Mouse (Mus musculus): ENCODE data around the gene Bcl2l12.

The Bcl2l12 gene

DNA sequence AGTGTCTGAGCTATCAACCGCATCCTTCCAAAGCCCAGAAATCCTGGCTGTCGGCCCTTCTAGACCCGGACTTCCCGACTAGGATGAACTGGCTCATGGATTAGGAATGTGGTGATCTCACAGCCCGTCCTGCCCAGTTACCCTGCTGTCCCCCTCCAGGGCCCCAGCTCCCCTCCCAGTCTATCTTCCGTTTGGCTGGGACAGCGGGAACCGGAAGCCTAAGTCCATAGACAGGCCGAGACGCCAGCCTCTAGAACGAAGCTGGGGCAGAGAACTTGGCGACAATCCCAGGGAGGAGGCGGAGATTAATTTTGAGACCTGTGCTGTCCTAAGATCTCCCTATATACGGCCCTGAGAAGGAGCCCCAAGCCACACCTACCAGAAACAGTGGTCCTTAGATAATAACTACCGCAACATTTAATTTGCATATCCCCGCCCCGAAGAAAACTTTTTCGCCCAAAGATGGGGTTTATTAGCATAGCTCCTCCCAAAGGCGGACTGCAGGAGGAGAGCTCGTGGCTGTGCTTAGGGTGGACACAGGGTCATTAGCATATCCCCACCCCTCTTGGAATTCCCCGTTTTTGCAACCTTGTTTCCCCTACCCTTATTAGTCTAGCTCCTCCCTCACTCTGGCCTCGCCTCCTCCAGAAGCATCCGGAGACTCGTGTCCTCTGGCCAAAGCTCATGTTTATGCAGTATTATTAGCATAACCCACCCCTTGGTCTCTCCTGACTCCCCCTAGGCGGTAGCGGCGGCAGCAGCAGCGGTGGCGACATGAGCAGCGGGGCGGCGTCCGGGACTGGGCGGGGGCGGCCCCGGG is 18.9 kb upstream of the Bcl2l12 start, which contains the start of gene Rras:
TSS of gene Rras (plus strand) at position 720 of the 820 bp plus-strand sequence.
- DNase-seq (ENCODE audit: low read depth) = peak; percentile 97

DNA sequence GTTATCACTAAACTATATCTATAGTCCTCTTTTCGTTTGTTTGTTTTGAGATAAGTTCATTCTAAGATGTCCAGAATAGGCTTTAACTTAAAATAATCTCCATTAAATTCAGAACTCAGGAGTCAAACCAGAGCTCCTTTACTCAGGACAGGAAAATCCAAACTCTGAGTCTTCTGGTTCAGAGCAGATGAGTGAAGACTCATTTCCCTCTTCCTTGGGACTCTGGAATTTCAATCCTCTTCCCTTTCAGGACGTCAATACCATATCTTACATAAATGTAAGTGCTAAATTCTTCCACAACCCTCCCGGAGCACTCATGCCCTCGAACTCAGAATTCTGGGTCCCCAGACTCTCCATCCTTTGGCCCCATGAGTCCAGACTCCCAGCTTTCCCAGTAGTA is 18.2 kb upstream of the Bcl2l12 start:
- DNase-seq (ENCODE audit: low read depth) = peak; percentile 55

DNA sequence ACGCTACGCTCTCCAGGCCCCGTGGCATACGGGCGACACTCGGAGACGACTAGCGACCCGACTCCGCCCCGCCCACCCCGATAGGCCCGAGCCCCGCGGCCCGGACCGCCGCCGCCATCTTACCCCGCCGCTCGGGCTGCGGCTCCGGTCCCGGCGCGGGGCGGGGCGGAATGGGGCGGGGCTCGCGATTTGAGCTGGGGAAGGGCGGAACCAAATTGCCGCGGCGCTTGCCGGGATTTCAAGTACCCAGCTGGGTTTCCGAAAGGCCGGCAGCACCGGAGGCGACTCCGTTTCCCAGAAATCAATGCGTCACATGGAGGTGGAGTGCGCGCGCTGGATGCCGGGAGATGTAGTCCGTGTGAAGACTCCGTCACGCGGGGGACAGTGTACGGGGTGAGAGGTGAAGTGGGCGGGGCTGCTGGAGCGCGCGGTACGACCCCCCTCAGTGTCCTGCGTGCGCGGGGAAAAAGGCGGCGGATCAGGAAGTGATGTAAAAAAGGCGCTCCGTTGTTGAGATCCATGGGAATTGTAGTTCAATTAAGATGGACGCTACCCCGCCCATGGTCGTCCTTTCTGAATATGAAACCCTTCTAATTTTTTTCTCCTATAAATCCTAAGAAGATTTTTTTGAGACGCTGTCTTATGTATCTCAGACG is 17.6 kb upstream of the Bcl2l12 start, which contains the start of gene Scaf1:
TSS of gene Scaf1 (minus strand) at position 407 of the 656 bp plus-strand sequence.
- peak; percentile 99 for DNase-seq (ENCODE audit: low read depth)

DNA sequence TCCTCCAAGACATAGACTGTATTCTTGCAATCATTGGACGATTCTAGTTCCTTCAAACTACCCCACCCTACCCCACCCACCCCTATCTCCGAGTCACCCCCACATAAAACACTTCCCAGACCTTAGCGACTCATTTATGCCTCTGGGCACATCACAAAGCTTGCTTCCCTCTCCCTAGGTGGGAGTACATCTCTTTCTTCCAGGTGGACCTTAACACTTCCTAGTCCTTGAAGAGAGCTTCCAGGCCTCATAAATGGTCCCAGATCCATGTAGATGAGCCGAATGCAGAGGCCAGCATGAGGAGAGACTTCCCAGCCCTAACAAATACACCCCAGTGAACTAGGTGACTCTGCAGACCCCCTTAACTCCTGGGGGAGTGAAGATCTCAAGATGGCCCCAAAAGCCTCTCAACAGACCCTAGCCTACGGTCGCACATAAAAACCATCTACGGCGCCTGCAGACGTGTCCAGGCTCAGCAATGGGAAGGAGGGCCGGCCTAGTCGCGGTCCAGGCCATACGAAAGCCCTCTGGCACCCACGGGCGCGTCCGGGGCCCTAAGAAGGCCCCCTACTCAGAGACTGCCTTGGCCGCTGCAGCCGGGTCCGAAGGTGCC is 16.9 kb upstream of the Bcl2l12 start:
- DNase-seq (ENCODE audit: low read depth) = no peak

DNA sequence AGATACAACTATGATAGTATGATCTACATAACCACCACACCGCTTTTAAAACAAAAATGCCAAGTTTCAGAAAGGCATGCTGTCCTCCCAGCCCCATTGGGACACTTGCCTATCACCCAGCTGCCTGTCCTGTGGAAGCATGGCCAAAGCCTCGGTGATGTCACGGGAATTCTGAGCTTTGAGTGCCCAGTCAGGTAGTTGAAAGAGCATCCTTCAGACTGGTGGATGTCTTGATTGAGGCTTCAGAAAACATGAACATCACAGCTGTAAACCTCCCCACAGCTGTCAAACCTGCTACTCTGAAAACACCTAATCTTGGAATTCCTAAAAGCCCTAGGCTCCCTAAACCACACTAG is 15.6 kb upstream of the Bcl2l12 start:
- DNase-seq (ENCODE audit: low read depth) = no peak

DNA sequence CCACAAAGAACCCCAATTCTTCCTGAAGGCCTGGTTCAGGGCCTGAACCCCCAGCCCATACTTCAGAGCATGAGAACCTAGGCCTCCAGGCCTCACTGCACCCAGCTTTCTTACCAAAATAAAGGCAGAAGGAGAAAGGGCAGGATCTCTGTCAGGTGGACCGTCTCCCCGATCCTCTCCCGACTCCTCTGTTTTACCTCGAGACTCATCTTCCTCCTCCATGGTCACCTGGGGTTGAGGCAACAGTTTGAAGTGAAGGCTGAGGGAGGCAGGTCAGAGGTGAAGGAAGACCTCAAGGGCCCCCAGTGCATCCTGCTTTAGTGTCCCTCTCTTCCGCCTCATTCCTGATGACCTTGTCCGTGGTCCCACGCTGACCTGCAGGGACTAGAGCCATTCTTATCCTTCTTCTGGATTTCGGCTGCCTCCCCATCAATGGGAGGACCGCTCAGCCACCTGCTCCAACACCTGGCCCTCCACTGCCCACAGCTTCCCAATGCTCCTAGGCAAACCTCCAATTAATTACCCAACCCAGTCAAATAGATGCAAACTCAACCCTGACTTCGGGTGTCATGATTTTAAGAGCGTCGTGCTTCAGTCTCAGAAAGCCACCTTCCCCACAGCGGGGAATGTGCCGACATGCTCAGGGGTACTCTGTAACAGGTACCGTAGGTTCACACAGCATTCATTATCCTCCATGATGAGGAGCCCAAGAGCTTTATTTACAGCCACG is 15.0 kb upstream of the Bcl2l12 start:
- no peak for DNase-seq (ENCODE audit: low read depth)

DNA sequence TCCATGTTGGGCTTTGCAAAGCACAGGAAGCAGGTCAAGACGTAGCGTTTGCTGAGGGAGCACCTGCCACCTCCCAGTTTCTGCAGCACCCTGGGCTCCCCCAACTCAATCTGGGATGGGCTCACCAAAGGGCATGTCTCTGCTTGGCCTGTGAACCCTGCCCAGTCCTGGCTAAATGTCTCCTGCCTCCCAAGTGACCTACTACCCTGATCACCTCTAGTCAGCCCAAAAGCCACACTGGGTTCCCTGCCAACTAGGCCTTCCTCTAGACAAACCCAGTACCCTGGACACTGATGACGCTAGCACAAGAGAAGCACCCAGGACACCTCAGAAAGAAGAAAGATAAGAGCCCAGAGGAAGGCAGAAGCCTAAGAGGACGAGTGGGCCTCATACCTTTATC is 14.3 kb upstream of the Bcl2l12 start:
- DNase-seq (ENCODE audit: low read depth) = no peak

DNA sequence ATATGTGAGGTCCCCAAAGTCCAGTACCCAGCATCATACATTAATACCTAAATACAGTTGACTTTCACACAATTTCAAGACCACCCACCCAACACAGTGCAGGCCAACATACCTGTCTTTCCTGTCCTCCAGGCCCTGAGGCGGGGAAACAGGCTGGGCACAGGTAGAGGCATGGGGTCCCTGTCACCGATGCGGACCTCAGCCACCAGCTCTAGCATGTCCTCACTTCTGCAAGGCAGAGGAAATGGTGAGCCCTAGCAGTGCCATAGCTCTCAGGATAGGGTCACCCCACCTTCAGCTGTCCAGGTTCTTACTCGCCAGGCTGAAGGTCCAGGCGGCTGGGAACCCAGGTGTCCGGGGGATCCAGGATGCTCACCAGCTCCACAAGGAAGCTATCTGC is 13.5 kb upstream of the Bcl2l12 start:
- DNase-seq (ENCODE audit: low read depth) = no peak

DNA sequence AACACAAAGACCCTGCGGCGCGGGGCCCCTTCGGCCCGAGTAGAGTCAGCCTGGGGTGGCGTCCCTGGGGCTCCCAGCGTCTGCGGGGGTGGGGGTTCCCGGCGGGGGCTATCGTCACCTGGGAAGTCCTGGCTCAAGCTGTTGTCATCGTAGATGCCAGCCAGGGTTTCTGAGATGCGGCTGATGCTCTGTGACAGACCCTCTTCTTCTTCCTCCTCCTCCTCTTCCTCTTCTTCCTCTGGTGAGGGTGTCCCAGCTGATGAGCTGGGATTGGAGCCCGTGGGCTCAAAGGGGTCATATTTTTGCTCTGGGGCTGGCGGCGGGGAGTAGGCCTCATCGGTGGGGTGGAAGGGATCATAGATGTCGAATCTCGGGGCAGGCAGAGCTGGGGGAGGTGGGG is 9.9 kb upstream of the Bcl2l12 start:
- no peak for DNase-seq (ENCODE audit: low read depth)

DNA sequence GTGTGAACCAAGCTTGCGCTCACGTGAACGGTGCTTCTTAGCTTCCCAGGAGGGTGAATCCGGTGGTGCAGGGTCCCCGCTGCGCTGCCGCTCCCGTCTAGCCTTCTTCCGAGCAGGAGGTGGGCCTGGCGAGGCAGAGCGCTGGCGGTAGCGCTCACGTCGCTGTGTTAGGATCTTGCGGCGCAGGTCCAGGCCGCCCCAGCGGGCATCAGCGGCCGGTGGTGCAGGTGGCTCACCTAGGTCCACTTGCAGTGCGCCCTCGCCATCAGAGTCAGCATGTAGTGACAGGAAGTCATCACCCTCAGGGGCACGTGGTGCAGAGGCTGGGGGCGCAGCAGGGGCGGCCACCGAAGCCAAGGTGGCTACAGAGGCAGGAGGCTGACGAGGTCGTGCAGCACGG is 9.3 kb upstream of the Bcl2l12 start:
- no peak for DNase-seq (ENCODE audit: low read depth)

DNA sequence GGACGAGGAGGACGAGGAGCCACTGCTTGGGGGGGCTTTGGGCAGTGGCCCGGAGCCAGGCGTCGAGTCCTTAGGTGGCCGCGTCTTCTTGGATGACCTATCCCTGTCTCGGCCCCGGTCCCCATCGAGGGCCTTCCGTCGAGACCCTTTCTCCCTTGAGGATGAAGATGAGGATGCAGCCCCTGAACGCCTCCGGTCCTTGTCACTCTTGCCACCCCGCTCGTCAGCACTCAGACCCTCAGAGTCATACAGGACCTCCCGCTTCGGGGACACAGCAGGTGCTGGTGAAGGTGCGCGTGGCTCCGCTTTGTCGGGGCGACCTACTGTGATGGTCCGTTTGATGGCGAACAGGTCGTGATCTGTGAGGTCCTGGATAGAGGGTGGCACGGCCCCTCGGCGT is 8.6 kb upstream of the Bcl2l12 start:
- no peak for DNase-seq (ENCODE audit: low read depth)

DNA sequence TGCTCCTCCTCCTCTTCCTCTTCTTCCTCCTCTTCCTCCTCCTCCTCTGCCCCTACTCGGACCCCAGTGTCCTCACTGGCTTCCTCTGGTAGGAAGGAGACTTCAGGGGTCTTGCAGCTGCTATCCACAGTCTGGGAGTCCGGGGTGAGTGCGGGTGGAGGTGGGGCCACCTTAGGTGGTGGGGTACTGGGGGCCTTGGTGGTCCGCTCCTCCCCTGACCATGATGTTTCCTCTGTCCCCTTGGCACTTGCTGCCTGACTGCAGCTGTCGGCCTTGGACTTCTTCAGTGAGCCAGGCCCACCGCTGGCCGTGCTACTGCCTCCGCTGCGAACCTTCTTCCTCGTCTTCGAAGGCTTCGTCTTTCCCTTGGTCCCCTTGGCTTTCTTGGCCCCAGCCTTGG is 8.0 kb upstream of the Bcl2l12 start:
- DNase-seq (ENCODE audit: low read depth) = no peak

DNA sequence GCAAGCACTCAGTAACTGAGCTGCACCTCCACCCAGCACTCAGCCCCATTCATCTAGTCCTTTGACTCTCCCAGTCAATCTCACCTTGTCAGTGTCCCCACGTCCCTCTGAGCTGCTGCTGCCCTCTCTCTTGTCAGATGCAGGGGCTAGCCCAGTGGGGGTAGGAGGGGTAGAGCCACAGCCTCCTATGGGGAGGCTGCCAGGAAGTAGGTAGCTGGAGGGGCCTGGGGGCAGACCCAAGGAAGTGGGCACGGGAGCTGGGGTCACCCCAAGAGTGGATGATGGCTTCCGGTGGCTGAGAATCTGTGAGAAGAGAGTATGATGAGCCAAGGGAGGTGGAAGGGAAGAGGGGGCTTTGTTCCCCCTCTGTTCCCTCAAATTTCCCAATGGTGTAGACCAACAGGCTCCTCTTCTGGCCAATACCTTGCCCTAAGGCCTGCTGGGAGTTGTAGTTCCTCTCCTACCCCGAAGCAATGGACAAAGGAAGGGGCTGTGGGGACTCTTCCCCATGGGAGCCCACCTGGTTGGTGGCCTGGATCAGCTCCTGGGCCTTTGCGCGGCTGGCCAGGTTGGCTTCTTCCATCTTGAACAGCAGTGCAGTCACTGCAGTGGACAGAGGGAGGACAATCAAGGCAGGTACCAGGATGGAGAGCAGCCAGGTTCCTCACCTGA is 6.9 kb upstream of the Bcl2l12 start:
- no peak for DNase-seq (ENCODE audit: low read depth)

DNA sequence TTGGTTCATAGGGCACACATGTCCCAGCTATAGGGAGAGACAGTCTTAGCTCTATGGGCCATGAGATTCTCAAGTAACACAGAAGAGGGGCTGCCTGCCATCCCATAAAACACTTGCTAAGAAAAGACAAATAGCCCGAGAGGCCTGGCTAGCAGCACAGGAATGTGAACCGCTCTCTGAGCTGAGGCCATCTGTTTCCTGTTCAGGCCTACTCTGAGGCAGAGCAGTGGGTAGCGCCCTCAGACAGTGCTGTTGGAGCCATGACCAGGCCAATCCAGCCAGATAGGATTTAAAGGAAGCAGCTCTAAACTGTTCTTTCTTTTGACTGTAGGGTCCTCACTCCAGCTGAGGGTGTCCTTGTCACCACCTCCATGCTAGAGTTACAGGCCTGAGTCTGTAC is 6.0 kb upstream of the Bcl2l12 start:
- no peak for DNase-seq (ENCODE audit: low read depth)

DNA sequence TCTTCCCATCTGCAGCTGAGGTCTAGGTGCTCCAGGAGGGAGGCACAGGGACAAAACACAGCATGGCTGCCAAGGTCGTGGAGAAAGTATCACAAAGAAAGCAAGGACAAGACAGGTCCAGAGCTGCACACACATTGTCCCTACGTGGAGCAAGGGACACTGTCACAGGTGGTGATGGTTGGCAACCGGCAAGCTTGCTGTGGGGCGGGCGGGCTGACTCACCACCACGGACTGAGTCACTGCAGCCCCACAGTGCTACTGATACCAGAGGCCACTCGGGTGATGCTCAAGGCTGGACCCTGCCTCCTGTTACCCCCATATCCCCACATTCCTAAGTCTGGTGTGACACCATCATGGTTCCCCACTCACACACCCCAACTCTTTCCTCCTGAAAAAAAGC is 3.9 kb upstream of the Bcl2l12 start:
- no peak for DNase-seq (ENCODE audit: low read depth)

DNA sequence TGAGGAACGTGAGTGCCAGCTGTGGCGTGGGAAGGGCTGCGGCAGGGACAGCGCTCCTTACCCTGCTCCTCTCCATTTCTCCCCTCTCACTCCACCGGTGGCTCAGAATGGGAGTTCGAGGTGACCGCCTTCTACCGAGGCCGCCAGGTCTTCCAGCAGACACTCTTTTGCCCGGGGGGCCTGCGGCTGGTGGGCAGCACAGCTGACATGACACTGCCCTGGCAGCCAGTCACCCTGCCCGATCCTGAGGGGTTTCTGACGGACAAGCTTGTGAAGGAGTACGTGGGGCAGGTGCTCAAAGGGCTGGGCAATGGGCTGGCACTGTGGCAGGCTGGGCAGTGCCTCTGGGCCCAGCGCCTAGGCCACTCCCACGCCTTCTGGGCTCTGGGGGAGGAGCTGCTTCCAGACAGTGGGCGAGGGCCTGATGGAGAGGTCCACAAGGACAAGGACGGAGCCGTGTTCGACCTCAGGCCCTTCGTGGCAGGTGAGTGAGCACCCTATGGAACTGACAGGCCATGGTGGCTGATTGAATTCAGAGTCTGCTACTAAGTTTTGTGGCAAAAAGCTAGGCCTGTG is 2.1 kb upstream of the Bcl2l12 start:
- DNase-seq (ENCODE audit: low read depth) = no peak

DNA sequence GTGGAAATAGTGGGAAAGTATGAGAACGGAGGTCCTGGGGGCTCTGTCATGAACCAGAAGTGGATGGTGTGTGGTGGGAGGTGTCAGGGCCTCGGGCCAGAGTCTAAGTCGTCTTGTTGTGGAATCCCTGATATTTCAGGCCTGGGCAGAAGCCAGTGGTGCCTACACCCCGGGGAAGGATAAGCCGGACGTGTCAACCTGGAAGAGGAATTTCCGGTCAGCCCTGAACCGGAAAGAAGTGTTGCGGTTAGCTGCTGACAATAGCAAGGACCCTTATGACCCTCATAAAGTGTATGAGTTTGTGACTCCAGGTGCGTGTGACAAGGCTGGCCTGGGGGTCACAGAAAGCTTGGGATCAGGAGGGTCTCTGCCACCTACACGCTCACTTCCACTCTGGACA is 1.2 kb upstream of the Bcl2l12 start:
- no peak for DNase-seq (ENCODE audit: low read depth)

DNA sequence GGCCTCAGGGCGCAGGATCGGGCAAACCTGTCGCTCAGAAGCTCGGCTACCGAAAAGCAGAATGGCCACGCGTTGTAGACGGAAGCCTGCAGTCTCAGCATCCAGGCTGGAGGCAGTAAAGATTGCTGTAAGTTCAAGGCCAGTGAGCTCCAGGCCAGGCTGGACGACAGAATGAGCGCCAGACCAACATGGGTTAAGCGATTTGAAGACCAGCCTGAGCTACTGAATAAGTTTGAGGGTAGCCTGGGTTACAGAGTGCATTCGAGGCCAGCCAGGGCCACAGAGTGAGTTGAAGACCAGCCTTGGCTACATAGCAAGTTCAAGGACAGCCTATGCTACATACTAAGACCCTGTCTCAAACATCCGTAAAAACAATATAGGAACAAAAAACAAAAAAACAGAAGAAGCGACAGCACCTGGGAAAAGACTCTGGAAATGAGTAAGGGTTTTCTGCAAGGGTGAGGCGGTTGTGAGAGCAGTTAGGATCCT is 528 bp downstream of the Bcl2l12 start:
- DNase-seq (ENCODE audit: low read depth) = no peak

DNA sequence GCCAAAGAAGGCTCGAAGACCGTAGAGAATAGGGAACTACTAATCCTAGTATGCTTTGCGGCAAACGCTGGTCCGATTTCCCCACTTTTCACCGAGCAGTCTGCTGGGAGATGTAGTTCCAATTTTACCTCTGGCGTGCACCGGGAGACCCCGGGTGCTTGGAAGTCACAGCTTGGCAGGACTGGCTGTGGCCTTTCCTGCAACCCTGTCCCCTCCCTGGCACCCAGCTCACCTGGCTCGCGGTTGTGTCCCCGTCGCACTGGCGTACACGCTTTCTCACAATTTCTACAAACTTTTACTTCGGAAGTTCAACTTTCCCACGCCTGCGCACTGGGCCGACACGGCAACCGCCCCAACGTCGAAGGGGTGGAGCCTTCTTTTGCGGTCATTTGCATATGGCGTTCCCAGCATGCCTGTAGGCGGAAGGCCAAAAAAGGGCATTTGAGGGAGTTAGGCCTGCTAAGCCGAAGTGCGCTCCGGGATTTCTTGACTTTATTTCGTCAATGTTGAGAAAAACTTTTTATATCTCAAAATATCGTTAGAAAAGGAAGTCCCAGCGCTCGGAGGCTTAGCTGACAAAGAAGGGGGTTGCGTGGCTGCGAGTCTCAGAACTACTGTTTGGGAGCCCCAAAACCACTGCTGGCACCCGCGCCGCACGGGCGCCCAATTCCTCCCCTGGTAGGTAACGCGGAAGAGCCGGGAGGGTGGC is 1.1 kb downstream of the Bcl2l12 start, which contains the start of gene Irf3:
TSS of gene Irf3 (plus strand) at position 418 of the 709 bp plus-strand sequence.
- DNase-seq (ENCODE audit: low read depth) = peak; percentile 99

DNA sequence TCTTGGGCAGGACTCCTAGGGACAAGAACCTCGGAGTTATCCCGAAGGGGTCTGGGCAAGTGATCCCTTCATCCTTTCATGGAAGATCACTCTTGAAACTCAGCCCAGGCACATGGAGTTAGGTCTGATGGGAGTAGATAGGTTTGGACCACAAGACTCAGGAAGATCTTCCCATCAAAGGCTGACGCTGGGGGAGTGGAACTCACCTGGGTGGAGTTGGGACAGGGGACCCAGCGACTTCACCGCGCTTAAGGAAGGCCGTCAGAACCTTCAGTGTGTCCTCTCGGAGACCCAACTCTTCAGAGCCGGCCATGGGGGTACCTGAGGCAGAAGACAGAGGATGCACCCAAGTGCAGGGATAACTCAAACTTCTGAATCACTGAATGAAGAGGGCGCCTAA is 1.8 kb downstream of the Bcl2l12 start:
- DNase-seq (ENCODE audit: low read depth) = no peak

All from naive thymus-derived CD4-positive, alpha-beta T cell, adult 2 months (primary cell).